Mouse (Mus musculus): ENCODE data around the gene Znhit6. TPM values are rescaled to one million over a fixed set of nuclear protein-coding genes. Genes with fewer than 3 reads are reported as not detected.
A peak's percentile ranks its signal among the peaks of the same experiment; 100 is the strongest.

Znhit6 gene
- polyA plus RNA-seq, 2 experiments, result 8.5 to 14.1 TPM

DNA sequence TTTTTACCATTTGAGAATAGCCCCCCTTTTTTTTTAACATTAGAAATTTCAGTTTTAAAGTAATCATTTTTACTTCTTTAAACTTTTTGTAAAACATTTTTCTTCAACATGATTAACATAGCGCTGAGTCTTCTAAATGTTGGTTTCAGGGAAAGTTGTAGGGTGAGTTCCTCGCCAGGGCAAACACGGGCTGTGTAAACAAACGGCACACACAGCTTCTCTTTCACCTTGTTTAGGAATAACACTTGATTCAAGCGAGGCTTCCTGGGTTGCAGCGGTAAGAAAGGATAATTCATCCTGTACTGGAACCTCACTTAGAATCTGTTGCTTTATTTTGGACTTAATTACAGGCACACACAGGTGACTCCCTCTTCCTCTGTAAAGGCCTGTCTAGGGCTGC, 25.3 kb downstream of the Znhit6 start:
- H3K9me3 ChIP-seq (ENCODE audit: control insufficient read depth, low read length), result no peaks in the 10 kb centered on the region
- H3K4me3 ChIP-seq (ENCODE audit: insufficient read depth in 1 of 2, low read depth in 2 of 2, low read length in 2 of 2), result no peak overlapping the region
- DNase-seq (ENCODE audit: low read depth in 3 of 3, low spot score in 3 of 3) (no peak), ATAC-seq (ENCODE audit: insufficient read depth) (no peak)
- H3K36me3 ChIP-seq (replicated peaks; ENCODE audit: control insufficient read depth, insufficient read depth, low read depth), result peaks cover 2% of the 10 kb centered on the region
- no peak overlapping the region for H3K9ac ChIP-seq (replicated peaks)
- TF ChIP-seq EP300 (IDR thresholded peaks at IDR 0.05; ENCODE audit: low read depth), result no peak
- H3K27me3 ChIP-seq (ENCODE audit: control insufficient read depth, insufficient read depth, low read length), result no peaks in the 10 kb centered on the region
- no peak overlapping the region for H3K4me2 ChIP-seq (ENCODE audit: low read depth)
- no peak overlapping the region for H3K27ac ChIP-seq
- peaks cover 0 to 5% of the 10 kb centered on the region in 2 experiments; a peak in 2 of 4 replicates for H3K4me1 ChIP-seq (replicated peaks; ENCODE audit: control insufficient read depth in 2 of 2, insufficient read depth in 2 of 2, low read length in 1 of 2)
- WGBS (ENCODE audit: insufficient replicate concordance), result 71% methylated on average over 6 of the region's 6 CpGs

DNA sequence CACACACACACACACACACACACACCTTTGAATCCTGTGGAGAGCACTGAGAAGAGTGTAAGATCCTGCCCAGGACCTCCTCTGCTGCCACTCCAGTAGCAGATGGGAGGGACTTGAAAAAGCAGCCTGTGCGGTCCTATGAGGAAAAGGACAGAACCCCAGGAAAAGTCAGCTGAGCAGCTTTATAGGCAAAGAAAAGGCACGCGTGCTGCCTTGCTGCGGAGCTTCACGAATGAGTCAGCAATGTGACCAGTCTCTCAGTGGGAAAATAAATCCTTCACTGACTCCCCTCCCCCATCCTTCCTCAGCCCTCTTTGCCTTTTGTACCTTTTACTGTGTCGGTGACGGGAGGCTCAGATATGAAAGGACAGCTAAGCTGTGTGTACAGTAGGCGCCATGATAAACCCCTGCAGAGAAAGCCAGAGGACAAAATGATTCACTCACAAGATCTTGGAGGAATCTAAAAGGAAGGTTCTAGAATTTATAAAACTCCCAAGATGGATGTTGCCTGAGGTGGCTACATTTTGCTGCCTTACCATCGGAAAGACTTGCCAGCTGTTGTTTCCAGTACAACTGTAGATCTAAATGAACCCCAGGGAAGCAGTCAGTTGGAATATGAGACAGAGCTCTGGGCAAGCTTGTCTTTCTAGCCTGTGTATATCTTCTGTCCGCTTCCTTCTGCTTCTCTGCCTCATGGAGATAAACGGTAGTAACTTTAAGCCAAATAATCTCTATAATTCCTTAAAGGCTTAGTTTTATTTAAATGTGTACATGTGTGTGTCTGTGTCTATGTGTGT, 26.6 kb downstream of the Znhit6 start:
- Histone ChIP-seq H3K4me1 (replicated peaks; ENCODE audit: control insufficient read depth in 2 of 2, insufficient read depth in 2 of 2, low read length in 1 of 2) (peaks cover 0 to 5% of the 10 kb centered on the region in 2 experiments; a peak in 2 of 4 replicates), H3K27ac (no peak overlapping the region), H3K36me3 (replicated peaks; ENCODE audit: control insufficient read depth, insufficient read depth, low read depth) (peaks cover 2% of the 10 kb centered on the region), H3K9ac (replicated peaks) (no peak overlapping the region), H3K4me2 (ENCODE audit: low read depth) (no peak overlapping the region), H3K4me3 (ENCODE audit: insufficient read depth in 1 of 2, low read depth in 2 of 2, low read length in 2 of 2) (no peak overlapping the region), H3K27me3 (ENCODE audit: control insufficient read depth, insufficient read depth, low read length) (no peaks in the 10 kb centered on the region), H3K9me3 (ENCODE audit: control insufficient read depth, low read length) (no peaks in the 10 kb centered on the region)
- 61% methylated on average over 11 of the region's 11 CpGs for WGBS (ENCODE audit: insufficient replicate concordance)
- TF ChIP-seq CTCF (IDR thresholded peaks at IDR 0.05; ENCODE audit: low read depth) (no peak), EP300 (IDR thresholded peaks at IDR 0.05; ENCODE audit: low read depth) (no peak)
- DNase-seq (ENCODE audit: low read depth in 3 of 3, low spot score in 3 of 3) (no peak), ATAC-seq (ENCODE audit: insufficient read depth) (no peak)

DNA sequence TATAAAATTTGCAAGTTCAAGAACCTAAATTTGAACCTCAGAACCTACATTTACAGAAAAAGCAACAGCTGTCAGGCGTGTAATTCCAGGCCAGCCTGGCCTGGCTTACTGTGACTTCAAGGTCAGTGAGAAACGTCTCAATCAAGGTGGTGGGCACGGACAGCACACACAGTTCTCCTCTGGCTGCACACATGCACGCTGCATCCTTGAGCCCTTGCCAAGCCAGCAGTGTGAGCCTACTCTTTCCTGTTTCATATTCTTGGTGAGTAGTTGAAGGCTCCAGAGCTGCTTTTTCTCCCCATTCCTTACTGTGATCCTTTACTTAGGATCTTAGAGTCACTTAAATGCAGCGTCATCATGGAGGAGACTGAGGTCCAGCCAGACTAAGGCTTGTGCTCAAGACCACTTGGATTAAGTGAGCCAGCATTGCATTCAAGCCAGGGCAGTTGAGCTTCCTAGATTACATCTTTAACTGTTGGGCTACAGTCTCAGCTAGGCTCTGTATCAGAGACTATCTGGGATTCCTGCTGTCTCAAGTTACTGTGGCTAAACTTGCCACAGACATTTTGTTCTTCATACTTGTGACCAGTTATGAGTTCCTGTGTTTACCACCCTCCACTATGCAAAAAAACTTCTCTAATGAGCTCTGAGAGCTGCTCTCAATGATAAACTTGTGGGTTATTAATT, 29.6 kb downstream of the Znhit6 start:
- Histone ChIP-seq H3K9ac (replicated peaks) (no peak overlapping the region), H3K4me2 (ENCODE audit: low read depth) (no peak overlapping the region), H3K9me3 (ENCODE audit: control insufficient read depth, low read length) (no peaks in the 10 kb centered on the region), H3K4me1 (replicated peaks; ENCODE audit: control insufficient read depth in 2 of 2, insufficient read depth in 2 of 2, low read length in 1 of 2) (peaks cover 0 to 5% of the 10 kb centered on the region in 2 experiments; a peak in 2 of 4 replicates), H3K27me3 (ENCODE audit: control insufficient read depth, insufficient read depth, low read length) (no peaks in the 10 kb centered on the region), H3K36me3 (replicated peaks; ENCODE audit: control insufficient read depth, insufficient read depth, low read depth) (no peaks in the 10 kb centered on the region; the same call in none of the 2 replicates), H3K27ac (no peak overlapping the region), H3K4me3 (ENCODE audit: insufficient read depth in 1 of 2, low read depth in 2 of 2, low read length in 2 of 2) (no peak overlapping the region)
- DNase-seq (ENCODE audit: low read depth in 3 of 3, low spot score in 3 of 3), result no peak
- TF ChIP-seq EP300 (IDR thresholded peaks at IDR 0.05; ENCODE audit: low read depth) (no peak), CTCF (IDR thresholded peaks at IDR 0.05; ENCODE audit: low read depth) (no peak)
- no peak for ATAC-seq (ENCODE audit: insufficient read depth)
- 74% methylated on average over 5 of the region's 5 CpGs for WGBS (ENCODE audit: insufficient replicate concordance)

DNA sequence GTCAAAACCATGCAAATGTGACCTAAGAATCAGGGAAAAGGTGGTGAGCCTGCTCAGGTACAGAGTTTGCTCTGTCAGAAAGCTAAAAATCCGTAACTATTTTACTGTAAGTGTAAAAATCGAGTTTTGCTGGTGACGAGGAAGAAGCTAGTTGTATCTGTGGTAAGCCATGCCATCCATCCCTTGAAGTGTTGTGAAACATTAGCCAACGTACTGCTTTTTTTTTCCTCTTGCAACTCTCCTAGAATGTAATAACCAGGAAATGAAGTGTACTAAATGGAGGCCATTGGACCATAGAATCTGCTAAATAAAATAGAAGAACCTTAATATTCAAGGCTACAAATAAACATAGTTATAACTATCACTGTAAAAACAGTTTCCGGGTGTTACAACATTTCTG, 32.3 kb downstream of the Znhit6 start:
- TF ChIP-seq EP300 (IDR thresholded peaks at IDR 0.05; ENCODE audit: low read depth) (no peak), CTCF (IDR thresholded peaks at IDR 0.05; ENCODE audit: low read depth) (no peak)
- WGBS (ENCODE audit: insufficient replicate concordance), result 60% methylated on average over 5 of the region's 5 CpGs

DNA sequence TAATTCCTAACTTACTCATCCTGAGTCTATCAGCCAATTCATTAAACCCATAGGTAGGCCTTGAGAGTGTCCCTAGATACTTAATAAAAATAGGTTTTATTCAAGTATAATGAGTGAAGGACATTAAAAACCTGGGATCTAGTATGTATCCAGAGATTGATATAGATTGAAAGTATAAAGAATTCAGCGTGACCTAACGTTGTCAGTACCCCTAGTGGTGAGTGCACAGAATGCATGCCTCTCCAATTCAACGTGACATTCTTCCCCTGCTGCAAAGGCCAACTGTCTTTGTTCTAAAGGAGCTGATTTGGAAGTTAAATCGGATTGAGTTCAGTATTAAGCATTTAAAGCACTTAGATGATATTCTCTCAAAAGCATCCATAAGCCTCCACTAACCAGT, 36.7 kb downstream of the Znhit6 start:
- H3K9me3 ChIP-seq (ENCODE audit: control insufficient read depth, low read length), result no peaks in the 10 kb centered on the region
- H3K9ac ChIP-seq (replicated peaks), result no peak overlapping the region
- H3K27ac ChIP-seq, result no peak overlapping the region
- DNase-seq (ENCODE audit: low read depth in 3 of 3, low spot score in 3 of 3) (no peak), ATAC-seq (ENCODE audit: insufficient read depth) (no peak)
- no peak overlapping the region for H3K4me3 ChIP-seq (ENCODE audit: insufficient read depth in 1 of 2, low read depth in 2 of 2, low read length in 2 of 2)
- TF ChIP-seq CTCF (IDR thresholded peaks at IDR 0.05; ENCODE audit: low read depth) (peak; percentile 75), EP300 (IDR thresholded peaks at IDR 0.05; ENCODE audit: low read depth) (no peak)
- H3K4me1 ChIP-seq (replicated peaks; ENCODE audit: control insufficient read depth in 2 of 2, insufficient read depth in 2 of 2, low read length in 1 of 2), result peaks cover 0 to 3% of the 10 kb centered on the region in 2 experiments; a peak in 1 of 4 replicates
- 18% methylated on average over 4 of the region's 4 CpGs for WGBS (ENCODE audit: insufficient replicate concordance)
- H3K4me2 ChIP-seq (ENCODE audit: low read depth), result no peak overlapping the region
- no peaks in the 10 kb centered on the region for H3K36me3 ChIP-seq (replicated peaks; ENCODE audit: control insufficient read depth, insufficient read depth, low read depth)
- no peaks in the 10 kb centered on the region for H3K27me3 ChIP-seq (ENCODE audit: control insufficient read depth, insufficient read depth, low read length)

More for the DNA sequence above, 32.3 kb downstream of the Znhit6 start:
- no peak overlapping the region for H3K4me3 ChIP-seq (ENCODE audit: insufficient read depth in 1 of 2, low read depth in 2 of 2, low read length in 2 of 2)
- DNase-seq (ENCODE audit: low read depth in 3 of 3, low spot score in 3 of 3), result no peak
- no peak for ATAC-seq (ENCODE audit: insufficient read depth)
- H3K36me3 ChIP-seq (replicated peaks; ENCODE audit: control insufficient read depth, insufficient read depth, low read depth), result no peaks in the 10 kb centered on the region; the same call in none of the 2 replicates
- H3K4me1 ChIP-seq (replicated peaks; ENCODE audit: control insufficient read depth in 2 of 2, insufficient read depth in 2 of 2, low read length in 1 of 2), result no peaks in the 10 kb centered on the region
- H3K9me3 ChIP-seq (ENCODE audit: control insufficient read depth, low read length), result no peaks in the 10 kb centered on the region
- no peak overlapping the region for H3K27ac ChIP-seq
- no peak overlapping the region for H3K9ac ChIP-seq (replicated peaks)
- H3K4me2 ChIP-seq (ENCODE audit: low read depth), result no peak overlapping the region
- no peaks in the 10 kb centered on the region for H3K27me3 ChIP-seq (ENCODE audit: control insufficient read depth, insufficient read depth, low read length)

Measured in liver, embryonic 14.5 days (tissue).